Mouse (Mus musculus) lung, postnatal 0 days (tissue): ENCODE measurements around the gene Agl.

Experiments used
- CTCF ChIP-seq: IDR thresholded peaks from 2 replicates; pipeline ENCODE4 v1.5.1; 2016; ENCODE audit warnings: antibody characterized with exemption, mild to moderate bottlenecking
- EP300 ChIP-seq: IDR thresholded peaks from 2 replicates; pipeline ENCODE4 v1.6.1; 2016; ENCODE audit warnings: antibody characterized with exemption, mild to moderate bottlenecking, control low read depth

DNA sequence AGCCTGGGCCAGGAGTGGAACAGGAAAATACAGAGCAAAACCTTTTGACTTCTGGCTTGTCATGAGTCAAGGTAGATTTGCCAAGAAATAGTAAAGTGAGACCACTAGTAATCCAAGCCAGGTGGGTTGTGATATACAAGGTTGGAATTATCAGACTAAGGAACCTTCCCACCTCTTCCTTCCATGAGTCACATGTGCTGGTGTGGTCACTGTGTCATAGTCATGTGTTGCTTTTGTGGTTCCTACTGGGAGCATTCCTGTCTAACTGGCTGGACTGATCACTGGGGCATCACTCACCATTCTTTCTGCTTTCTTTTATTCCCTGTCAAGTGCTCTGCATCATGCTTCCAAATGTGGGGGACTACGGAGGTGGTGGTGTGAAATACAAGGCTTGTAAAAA lies 40.1 kb upstream of the Agl start:
- no peak for TF ChIP-seq CTCF
- TF ChIP-seq EP300, result no peak
